Mouse (Mus musculus): ENCODE measurements at regions not wholly inside any gene's neighbourhood (a gene's known extent, or its start where the extent isn't known, plus 50 kb on each side); places are given as distances from the start of the nearest gene placed in this dataset.

DNA sequence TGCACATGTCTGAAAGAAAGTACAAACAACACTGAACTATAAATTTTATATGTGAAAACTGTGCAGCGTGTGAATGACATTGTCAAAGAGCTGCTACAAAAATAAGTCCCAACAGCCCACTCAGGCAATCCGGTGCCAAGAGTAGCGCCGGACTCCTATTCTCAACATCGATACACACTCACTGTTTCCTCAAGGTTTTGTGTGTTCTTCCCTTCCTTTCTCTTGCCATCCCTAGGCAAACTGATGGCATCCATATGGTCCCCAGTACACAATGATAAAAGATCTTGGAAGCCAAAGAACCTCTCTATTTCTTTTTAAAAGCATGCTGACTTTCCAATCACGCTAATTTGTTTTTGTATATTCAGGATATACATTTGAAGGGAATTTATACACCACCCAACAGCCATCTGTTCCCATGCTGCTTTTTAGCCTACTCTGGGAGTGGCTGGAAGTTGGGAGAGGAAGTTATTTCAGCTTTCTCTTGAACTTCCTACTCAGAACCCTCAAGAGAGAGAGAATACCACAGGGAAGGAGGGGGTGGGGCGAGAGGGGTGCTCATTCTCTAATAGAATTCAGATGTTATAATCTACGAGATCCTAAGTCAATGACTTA lies 205.9 kb upstream of the Xylt1 start:
- Histone ChIP-seq H3K27me3 (ENCODE audit: control insufficient read depth, insufficient read depth, low read length) (no peaks in the 10 kb centered on the region), H3K4me3 (ENCODE audit: insufficient read depth in 1 of 2, low read depth in 2 of 2, low read length in 2 of 2) (no peak overlapping the region), H3K36me3 (replicated peaks; ENCODE audit: control insufficient read depth, insufficient read depth, low read depth) (no peaks in the 10 kb centered on the region), H3K9me3 (ENCODE audit: control insufficient read depth, low read length) (no peaks in the 10 kb centered on the region), H3K27ac (no peak overlapping the region), H3K4me1 (replicated peaks; ENCODE audit: control insufficient read depth in 2 of 2, insufficient read depth in 2 of 2, low read length in 1 of 2) (no peaks in the 10 kb centered on the region), H3K9ac (replicated peaks) (no peak overlapping the region), H3K4me2 (ENCODE audit: low read depth) (no peak overlapping the region)
- 59% methylated on average over 8 of the region's 8 CpGs for WGBS (ENCODE audit: insufficient replicate concordance)
- DNase-seq (ENCODE audit: low read depth in 3 of 3, low spot score in 3 of 3) (no peak), ATAC-seq (ENCODE audit: insufficient read depth) (no peak)
- TF ChIP-seq EP300 (IDR thresholded peaks at IDR 0.05; ENCODE audit: low read depth) (no peak), CTCF (IDR thresholded peaks at IDR 0.05; ENCODE audit: low read depth) (no peak)

DNA sequence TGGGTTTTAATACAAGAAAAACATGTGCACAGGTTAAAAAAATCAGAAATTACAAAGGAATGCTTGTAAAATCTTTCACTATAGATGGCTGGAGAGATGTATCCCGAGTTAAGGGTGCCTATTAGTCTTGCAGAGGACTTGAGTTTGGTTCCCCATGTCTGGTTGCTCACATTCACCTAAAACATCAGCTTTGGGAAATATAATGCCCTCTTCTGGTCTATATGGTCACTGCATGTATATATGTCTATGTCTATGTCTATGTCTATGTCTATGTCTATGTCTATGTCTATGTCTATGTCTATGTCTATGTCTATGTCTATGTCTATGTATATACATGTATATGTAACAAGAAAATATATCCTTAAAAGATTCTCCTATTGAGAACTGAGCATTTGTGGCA lies 196.8 kb upstream of the Xylt1 start:
- no peaks in the 10 kb centered on the region for H3K4me1 ChIP-seq (replicated peaks; ENCODE audit: control insufficient read depth in 2 of 2, insufficient read depth in 2 of 2, low read length in 1 of 2)
- TF ChIP-seq CTCF (IDR thresholded peaks at IDR 0.05; ENCODE audit: low read depth) (no peak), EP300 (IDR thresholded peaks at IDR 0.05; ENCODE audit: low read depth) (no peak)
- H3K9me3 ChIP-seq (ENCODE audit: control insufficient read depth, low read length): no peaks in the 10 kb centered on the region
- no peaks in the 10 kb centered on the region for H3K36me3 ChIP-seq (replicated peaks; ENCODE audit: control insufficient read depth, insufficient read depth, low read depth)
- H3K4me2 ChIP-seq (ENCODE audit: low read depth): no peak overlapping the region
- 19% methylated on average over 1 of the region's 1 CpGs for WGBS (ENCODE audit: insufficient replicate concordance)
- no peak for DNase-seq (ENCODE audit: low read depth in 3 of 3, low spot score in 3 of 3)
- no peak overlapping the region for H3K4me3 ChIP-seq (ENCODE audit: insufficient read depth in 1 of 2, low read depth in 2 of 2, low read length in 2 of 2)
- H3K27ac ChIP-seq: no peak overlapping the region
- H3K9ac ChIP-seq (replicated peaks): no peak overlapping the region
- no peak for ATAC-seq (ENCODE audit: insufficient read depth)
- H3K27me3 ChIP-seq (ENCODE audit: control insufficient read depth, insufficient read depth, low read length): no peaks in the 10 kb centered on the region

DNA sequence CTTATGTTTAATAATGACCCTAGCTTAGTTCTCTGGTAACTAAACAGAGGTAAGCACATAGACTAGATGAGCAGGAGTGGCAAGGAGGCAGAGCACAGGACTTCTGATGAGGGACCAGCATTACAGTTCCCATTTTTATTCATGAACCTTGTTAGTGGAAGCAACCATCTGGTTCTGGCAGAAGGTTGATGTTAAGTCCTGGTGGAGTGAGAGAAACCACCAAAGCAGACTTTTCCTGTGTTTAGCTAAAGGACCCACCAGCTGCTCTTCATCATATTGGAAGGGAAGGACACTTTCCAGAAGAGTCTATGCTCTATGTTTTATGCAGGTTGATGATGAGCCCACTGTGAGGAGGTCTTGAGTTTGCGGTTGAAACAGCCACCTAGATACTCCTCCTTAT lies 194.9 kb upstream of the Xylt1 start:
- no peak overlapping the region for H3K4me3 ChIP-seq (ENCODE audit: insufficient read depth in 1 of 2, low read depth in 2 of 2, low read length in 2 of 2)
- 76% methylated on average over 1 of the region's 1 CpGs for WGBS (ENCODE audit: insufficient replicate concordance)
- H3K4me2 ChIP-seq (ENCODE audit: low read depth): no peak overlapping the region
- no peaks in the 10 kb centered on the region for H3K9me3 ChIP-seq (ENCODE audit: control insufficient read depth, low read length)
- H3K36me3 ChIP-seq (replicated peaks; ENCODE audit: control insufficient read depth, insufficient read depth, low read depth): no peaks in the 10 kb centered on the region
- no peak for TF ChIP-seq CTCF (IDR thresholded peaks at IDR 0.05; ENCODE audit: low read depth)
- TF ChIP-seq EP300 (IDR thresholded peaks at IDR 0.05; ENCODE audit: low read depth): no peak
- no peaks in the 10 kb centered on the region for H3K27me3 ChIP-seq (ENCODE audit: control insufficient read depth, insufficient read depth, low read length)
- H3K4me1 ChIP-seq (replicated peaks; ENCODE audit: control insufficient read depth in 2 of 2, insufficient read depth in 2 of 2, low read length in 1 of 2): no peaks in the 10 kb centered on the region
- DNase-seq (ENCODE audit: low read depth in 3 of 3, low spot score in 3 of 3) (no peak), ATAC-seq (ENCODE audit: insufficient read depth) (no peak)
- no peak overlapping the region for H3K27ac ChIP-seq
- H3K9ac ChIP-seq (replicated peaks): no peak overlapping the region

DNA sequence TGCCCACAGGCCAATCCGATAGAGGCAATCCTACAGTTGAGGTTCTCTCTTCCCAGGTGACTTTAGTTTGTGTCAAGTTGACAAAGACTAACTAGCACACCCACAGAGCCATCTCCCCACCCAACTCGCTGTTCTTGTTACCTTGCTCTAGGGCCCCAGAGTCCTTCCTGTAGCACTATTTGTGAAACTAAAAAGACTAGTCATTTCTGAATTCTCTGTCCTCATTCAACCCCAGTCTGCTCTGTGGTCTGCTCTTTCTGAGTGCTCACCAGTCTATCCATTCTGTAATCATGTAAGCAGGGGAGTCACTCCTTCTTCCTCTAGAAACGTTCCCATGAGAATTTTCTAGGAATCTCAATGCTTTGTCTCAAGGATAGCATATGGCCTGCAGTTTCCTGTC lies 184.2 kb upstream of the Xylt1 start:
- no peak overlapping the region for H3K4me3 ChIP-seq (ENCODE audit: insufficient read depth in 1 of 2, low read depth in 2 of 2, low read length in 2 of 2)
- no peak overlapping the region for H3K27ac ChIP-seq
- no peaks in the 10 kb centered on the region for H3K36me3 ChIP-seq (replicated peaks; ENCODE audit: control insufficient read depth, insufficient read depth, low read depth)
- no peaks in the 10 kb centered on the region for H3K27me3 ChIP-seq (ENCODE audit: control insufficient read depth, insufficient read depth, low read length)
- no peak overlapping the region for H3K4me2 ChIP-seq (ENCODE audit: low read depth)
- H3K9ac ChIP-seq (replicated peaks): no peak overlapping the region
- TF ChIP-seq EP300 (IDR thresholded peaks at IDR 0.05; ENCODE audit: low read depth) (no peak), CTCF (IDR thresholded peaks at IDR 0.05; ENCODE audit: low read depth) (no peak)
- H3K4me1 ChIP-seq (replicated peaks; ENCODE audit: control insufficient read depth in 2 of 2, insufficient read depth in 2 of 2, low read length in 1 of 2): no peaks in the 10 kb centered on the region
- ATAC-seq (ENCODE audit: insufficient read depth) (no peak), DNase-seq (ENCODE audit: low read depth in 3 of 3, low spot score in 3 of 3) (no peak)
- 46% methylated on average over 3 of the region's 3 CpGs for WGBS (ENCODE audit: insufficient replicate concordance)
- H3K9me3 ChIP-seq (ENCODE audit: control insufficient read depth, low read length): no peaks in the 10 kb centered on the region

DNA sequence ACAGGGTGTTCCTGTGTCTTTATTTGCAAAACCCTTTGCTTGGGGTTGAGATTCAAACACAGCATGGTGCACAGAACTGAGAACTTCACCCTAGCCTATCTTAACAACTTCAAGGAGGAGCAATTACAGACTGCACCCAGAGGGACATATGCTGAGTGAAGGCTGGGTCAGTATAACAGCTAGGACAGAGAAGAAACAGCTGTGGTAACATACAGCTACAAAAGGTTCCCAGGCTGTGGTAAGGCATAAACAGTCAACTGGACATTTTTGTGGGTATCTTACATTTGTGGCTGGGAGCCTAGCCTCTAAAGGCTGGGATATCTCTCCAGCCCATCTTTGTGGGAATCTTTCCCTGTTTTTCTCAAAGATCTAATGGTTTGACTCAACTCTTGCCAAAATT lies 154.5 kb upstream of the Xylt1 start:
- H3K4me3 ChIP-seq (ENCODE audit: insufficient read depth in 1 of 2, low read depth in 2 of 2, low read length in 2 of 2): no peak overlapping the region
- H3K9ac ChIP-seq (replicated peaks): no peak overlapping the region
- H3K9me3 ChIP-seq (ENCODE audit: control insufficient read depth, low read length): no peaks in the 10 kb centered on the region
- H3K4me2 ChIP-seq (ENCODE audit: low read depth): no peak overlapping the region
- no peaks in the 10 kb centered on the region for H3K36me3 ChIP-seq (replicated peaks; ENCODE audit: control insufficient read depth, insufficient read depth, low read depth)
- no peak for TF ChIP-seq CTCF (IDR thresholded peaks at IDR 0.05; ENCODE audit: low read depth)
- TF ChIP-seq EP300 (IDR thresholded peaks at IDR 0.05; ENCODE audit: low read depth): no peak
- DNase-seq (ENCODE audit: low read depth in 3 of 3, low spot score in 3 of 3) (no peak), ATAC-seq (ENCODE audit: insufficient read depth) (no peak)
- no peak overlapping the region for H3K27ac ChIP-seq
- no peaks in the 10 kb centered on the region for H3K4me1 ChIP-seq (replicated peaks; ENCODE audit: control insufficient read depth in 2 of 2, insufficient read depth in 2 of 2, low read length in 1 of 2)
- H3K27me3 ChIP-seq (ENCODE audit: control insufficient read depth, insufficient read depth, low read length): no peaks in the 10 kb centered on the region
